Mouse (Mus musculus) kidney, embryonic 16.5 days (tissue): ENCODE data around the gene Galntl6. TPM values are rescaled to one million over a fixed set of nuclear protein-coding genes. Genes with fewer than 3 reads are reported as not detected.

Source experiments
- ATAC-seq: fragments of 200-750 bp; cut with Nextera tagmentation; 2 replicates; pipeline ENCODE4 v1.8.0; 2017; ENCODE audit warnings: moderate TSS enrichment; ENCODE audit not compliant: low FRiP score, low TSS enrichment
- H3K27ac ChIP-seq: fragments of 300-500 bp; sonication (generic); 2 replicates; pipeline ENCODE4 v1.5.1; 2014; ENCODE audit warnings: low read length
- H3K27me3 ChIP-seq: fragments of 300-500 bp; sonication (generic); 2 replicates; pipeline ENCODE4 v1.6.1; 2014; ENCODE audit warnings: low read length, control low read depth, mixed read lengths; ENCODE audit not compliant: insufficient read depth
- H3K36me3 ChIP-seq: fragments of 300-500 bp; sonication (generic); 2 replicates; pipeline ENCODE4 v1.6.1; 2014; ENCODE audit warnings: low read length, control low read depth, mixed read lengths; ENCODE audit not compliant: insufficient read depth
- H3K4me1 ChIP-seq: fragments of 300-500 bp; sonication (generic); 2 replicates; pipeline ENCODE4 v1.6.1; 2014; ENCODE audit warnings: low read length, control low read depth, mixed read lengths; ENCODE audit not compliant: insufficient read depth
- H3K4me2 ChIP-seq: fragments of 300-500 bp; sonication (generic); replicated peaks from 2 replicates; pipeline ENCODE4 v1.6.1; 2014; ENCODE audit warnings: low read depth, low read length
- H3K4me3 ChIP-seq: fragments of 300-500 bp; sonication (generic); 2 replicates; pipeline ENCODE4 v1.5.1; 2014; ENCODE audit warnings: mild to moderate bottlenecking, low read length
- H3K9ac ChIP-seq: fragments of 300-500 bp; sonication (generic); replicated peaks from 2 replicates; pipeline ENCODE4 v1.6.1; 2014; ENCODE audit warnings: low read length
- H3K9me3 ChIP-seq: fragments of 300-500 bp; sonication (generic); 2 replicates; pipeline ENCODE4 v1.6.1; 2016; ENCODE audit warnings: low read length, control low read depth
- WGBS: fragments of 180-500 bp; shearing (Covaris S2); extraction: QIAGEN DNeasy Blood & Tissue Kit; methylation state at CpG from one replicate; pipeline ENCODE4 v1.1.7; 2014; 5-methylcytosine and 5-hydroxymethylcytosine counted together
- polyA plus RNA-seq: library from polyadenylated mRNA; unstranded; fragments of >200 nt; fragmentation: Nextera tagmentation; extraction: Ambion mirVana; gene quantifications from 2 replicates; pipeline ENCODE4 v1.2.1, GENCODE M21; 2015

The Galntl6 gene
- polyA plus RNA-seq, 1 experiment from 2014 or later = 1.4 TPM

DNA sequence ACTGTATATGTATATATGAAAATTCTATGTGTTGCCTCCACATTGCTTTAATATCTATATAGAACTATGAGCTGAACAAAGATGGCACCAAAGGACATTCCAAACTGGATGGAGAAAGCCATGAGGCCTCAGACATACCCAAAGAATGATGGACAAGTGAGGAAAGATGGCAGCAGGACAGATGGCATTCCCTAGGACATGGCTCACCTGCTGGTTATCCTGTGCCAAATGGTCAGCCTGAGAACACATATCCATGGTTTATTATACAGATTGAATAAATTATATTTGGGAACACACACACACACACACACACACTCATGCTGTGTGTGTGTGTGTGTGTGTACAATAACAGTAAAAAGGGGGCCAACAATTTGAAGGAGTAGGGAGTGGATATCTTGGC lies 1063.4 kb downstream of the Galntl6 start:
- Histone ChIP-seq H3K4me2 (no peak overlapping the region), H3K4me1 (no peaks in the 10 kb centered on the region), H3K27ac (no peak overlapping the region), H3K4me3 (no peak overlapping the region), H3K27me3 (no peaks in the 10 kb centered on the region), H3K36me3 (no peaks in the 10 kb centered on the region), H3K9ac (no peak overlapping the region), H3K9me3 (no peaks in the 10 kb centered on the region)
- no peak for ATAC-seq

DNA sequence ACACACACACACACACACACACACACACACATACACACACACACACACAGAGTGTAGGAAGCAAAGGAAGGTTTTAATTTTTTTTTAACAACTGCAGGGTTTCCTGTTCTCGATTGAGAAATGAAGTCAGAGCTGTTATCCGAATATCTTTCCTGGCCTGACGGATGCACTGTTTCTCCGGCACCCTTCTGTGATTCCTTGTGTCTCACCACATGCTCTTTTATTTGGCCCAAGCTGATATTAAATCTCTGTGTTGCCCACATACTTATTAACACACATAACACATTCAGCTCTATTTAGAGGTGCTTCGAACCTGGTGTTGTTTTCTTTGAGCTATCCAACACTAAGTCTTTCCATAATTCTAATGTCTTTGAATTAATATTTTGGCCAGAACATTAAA lies 1069.0 kb downstream of the Galntl6 start:
- Histone ChIP-seq H3K4me3 (no peak overlapping the region), H3K9me3 (no peaks in the 10 kb centered on the region), H3K27ac (no peak overlapping the region), H3K36me3 (no peaks in the 10 kb centered on the region), H3K4me2 (no peak overlapping the region), H3K4me1 (no peaks in the 10 kb centered on the region), H3K27me3 (no peaks in the 10 kb centered on the region), H3K9ac (no peak overlapping the region)
- no peak for ATAC-seq
- 78% methylated on average over 5 of the region's 5 CpGs for WGBS

DNA sequence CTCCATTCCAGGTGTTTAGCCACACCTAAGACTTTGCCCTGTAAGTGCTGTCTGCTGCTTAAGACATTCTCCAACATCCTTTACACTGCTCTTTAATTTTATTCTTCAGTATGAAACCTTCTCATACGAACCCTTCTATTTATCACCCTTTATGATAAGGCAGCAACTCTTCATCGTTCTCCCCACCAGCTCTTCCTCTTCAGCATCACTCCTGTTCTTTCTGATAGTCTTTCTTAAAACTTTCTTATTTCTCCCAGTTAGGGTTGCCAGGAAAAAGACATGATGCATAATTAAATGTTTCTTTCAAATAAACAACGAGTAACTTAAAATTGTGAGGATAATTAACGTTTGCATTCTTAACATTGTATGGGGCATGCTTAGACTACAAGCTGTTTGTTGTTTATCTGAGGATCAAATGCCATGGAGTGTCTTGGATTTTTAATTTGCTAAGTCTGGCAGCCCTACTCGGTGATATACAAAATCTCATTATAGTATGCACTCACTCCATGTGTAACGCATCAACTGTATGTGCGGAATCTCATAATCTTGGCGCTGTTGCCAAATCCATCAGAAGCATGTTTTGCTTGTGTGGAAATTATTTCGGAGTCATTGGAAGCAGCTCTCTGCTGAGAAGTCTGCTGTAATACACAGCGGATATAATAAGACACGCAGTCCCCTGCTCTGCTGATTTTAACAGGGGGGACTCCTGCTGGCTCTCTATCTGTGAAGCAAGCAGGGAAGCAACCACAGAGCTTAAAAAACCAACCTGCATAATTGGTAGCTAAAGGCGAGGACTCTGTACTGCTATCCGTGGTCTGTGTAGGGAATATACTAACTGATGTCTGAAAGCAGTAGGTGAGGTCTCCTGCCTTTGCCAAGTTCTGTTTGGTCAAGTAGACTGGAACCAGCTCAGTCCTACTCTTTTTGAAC lies 1069.7 kb downstream of the Galntl6 start:
- no peaks in the 10 kb centered on the region for H3K9me3 ChIP-seq
- H3K9ac ChIP-seq = no peak overlapping the region
- no peak overlapping the region for H3K4me2 ChIP-seq
- WGBS = 76% methylated on average over 13 of the region's 13 CpGs
- no peak overlapping the region for H3K4me3 ChIP-seq
- ATAC-seq = no peak
- H3K27me3 ChIP-seq = no peaks in the 10 kb centered on the region
- no peaks in the 10 kb centered on the region for H3K4me1 ChIP-seq
- H3K36me3 ChIP-seq = no peaks in the 10 kb centered on the region
- no peak overlapping the region for H3K27ac ChIP-seq

DNA sequence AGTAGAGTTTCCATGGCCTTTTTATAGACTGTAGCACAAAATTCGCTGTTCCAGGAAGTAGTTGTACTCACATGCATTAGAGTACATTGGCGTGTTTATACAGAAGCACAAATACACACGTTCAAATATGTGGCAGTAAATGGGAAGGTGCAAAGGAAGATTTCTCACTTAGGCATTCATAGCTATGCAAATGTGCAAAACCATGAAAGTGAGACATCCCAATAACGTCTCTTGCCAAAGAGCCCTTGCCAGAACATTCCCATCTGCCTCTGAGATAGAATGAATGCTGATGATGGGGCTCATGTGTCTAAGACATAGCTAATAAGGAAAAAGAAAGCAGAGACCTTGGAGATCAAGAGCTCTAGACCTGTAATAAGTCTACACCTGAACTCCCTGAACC lies 1071.0 kb downstream of the Galntl6 start:
- Histone ChIP-seq H3K4me1 (no peaks in the 10 kb centered on the region), H3K9me3 (no peaks in the 10 kb centered on the region), H3K36me3 (no peaks in the 10 kb centered on the region), H3K4me3 (no peak overlapping the region), H3K9ac (no peak overlapping the region), H3K27me3 (no peaks in the 10 kb centered on the region), H3K4me2 (no peak overlapping the region), H3K27ac (no peak overlapping the region)
- ATAC-seq = no peak
- WGBS = 83% methylated on average over 4 of the region's 4 CpGs

DNA sequence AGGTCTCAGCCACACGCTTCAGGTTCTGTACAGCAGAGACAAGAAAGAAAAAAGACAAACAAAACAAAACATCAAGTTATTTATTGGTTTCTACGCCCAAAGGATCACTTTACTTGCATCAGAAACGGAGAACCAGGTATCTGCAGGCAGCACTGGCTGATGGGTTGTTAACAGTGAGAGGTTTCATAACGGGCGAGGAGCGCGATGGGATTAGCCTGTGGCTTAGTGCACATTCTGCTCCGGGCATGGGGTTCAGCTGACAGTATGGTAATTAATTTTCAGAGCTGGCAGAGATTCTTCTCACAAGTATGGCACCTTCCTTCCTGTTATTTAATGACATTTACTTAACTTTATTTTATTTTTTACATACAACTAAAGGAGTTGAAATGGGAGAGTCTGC lies 1075.1 kb downstream of the Galntl6 start:
- 53% methylated on average over 8 of the region's 8 CpGs for WGBS
- H3K4me1 ChIP-seq = no peaks in the 10 kb centered on the region
- ATAC-seq = no peak
- no peak overlapping the region for H3K4me3 ChIP-seq
- H3K36me3 ChIP-seq = no peaks in the 10 kb centered on the region
- H3K27me3 ChIP-seq = no peaks in the 10 kb centered on the region
- H3K4me2 ChIP-seq = no peak overlapping the region
- no peak overlapping the region for H3K9ac ChIP-seq
- H3K27ac ChIP-seq = no peak overlapping the region
- no peaks in the 10 kb centered on the region for H3K9me3 ChIP-seq

DNA sequence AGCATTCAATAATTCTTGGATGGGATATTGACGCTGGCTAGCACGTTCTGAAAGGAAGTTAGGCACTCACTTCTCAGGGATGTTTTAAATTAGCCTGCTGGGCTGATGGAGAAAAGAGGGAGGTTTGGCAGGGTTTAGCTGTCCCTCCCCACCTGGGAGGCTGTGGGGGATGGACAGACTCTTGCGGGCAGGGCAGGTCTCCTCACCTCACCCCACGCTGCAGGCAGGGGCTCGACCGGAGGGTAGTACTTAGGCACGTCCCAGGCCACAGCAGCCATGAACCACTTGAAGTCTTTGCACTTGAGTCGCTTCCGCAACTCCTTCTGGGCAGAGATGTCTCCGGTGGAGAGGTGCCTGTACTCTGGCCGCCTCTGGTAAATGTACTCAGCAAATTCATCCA lies 1075.5 kb downstream of the Galntl6 start:
- no peaks in the 10 kb centered on the region for H3K36me3 ChIP-seq
- H3K9me3 ChIP-seq = no peaks in the 10 kb centered on the region
- no peak for ATAC-seq
- H3K27ac ChIP-seq = no peak overlapping the region
- WGBS = 60% methylated on average over 11 of the region's 11 CpGs
- H3K4me3 ChIP-seq = no peak overlapping the region
- H3K4me1 ChIP-seq = no peaks in the 10 kb centered on the region
- H3K9ac ChIP-seq = no peak overlapping the region
- no peaks in the 10 kb centered on the region for H3K27me3 ChIP-seq
- H3K4me2 ChIP-seq = no peak overlapping the region

DNA sequence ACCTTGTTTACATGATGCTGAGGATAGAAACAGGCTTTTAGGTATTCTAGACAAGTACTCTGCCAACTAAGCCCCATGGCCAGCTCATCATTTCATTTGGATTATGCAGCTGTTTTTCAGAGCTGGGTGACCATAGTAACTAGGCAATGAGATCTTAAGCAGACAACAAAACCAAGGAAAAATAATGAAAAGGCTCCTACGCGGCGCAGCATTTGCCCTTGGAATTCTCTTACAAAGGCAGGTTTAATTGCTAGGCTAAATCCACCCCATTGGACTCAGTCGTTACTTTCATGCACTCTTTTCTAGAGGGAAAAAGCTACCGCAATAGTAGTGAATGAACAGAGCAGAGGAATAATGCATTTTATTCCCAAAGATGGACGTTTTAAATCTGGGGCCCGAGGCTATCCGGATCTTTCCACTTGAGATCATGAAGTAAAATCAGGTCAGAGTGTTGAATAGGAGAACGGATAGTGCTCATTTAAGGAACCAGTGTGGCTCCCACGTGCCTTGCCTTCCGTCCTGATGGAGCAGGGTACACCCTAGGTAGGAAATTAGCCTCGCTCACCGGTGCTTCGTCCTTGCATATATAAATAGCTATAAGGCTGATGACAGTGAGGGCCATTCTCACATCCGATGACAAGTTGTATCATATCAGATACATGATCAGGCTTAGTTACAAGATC lies 1076.1 kb downstream of the Galntl6 start:
- WGBS = 88% methylated on average over 15 of the region's 15 CpGs

DNA sequence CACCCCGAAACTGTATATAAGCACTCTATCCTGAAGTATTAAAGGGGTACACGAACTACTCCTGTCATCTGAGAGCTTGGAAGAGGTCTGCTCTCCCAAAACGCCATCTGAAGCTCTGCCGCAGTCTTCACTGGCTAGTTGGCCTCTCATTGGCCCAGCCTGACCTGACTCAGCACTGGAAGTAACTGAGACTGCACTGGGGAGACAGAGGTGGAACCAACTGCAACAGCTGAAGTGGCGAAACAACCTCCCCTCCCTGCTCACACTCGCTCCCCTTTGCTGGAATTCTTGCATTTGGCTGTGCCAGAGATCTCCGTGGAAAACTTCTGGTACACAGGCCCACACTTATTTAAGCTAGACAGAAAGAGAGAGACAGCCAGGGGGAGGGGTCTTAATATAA lies 1089.3 kb downstream of the Galntl6 start:
- 62% methylated on average over 7 of the region's 7 CpGs for WGBS
- no peaks in the 10 kb centered on the region for H3K4me1 ChIP-seq
- H3K27me3 ChIP-seq = no peaks in the 10 kb centered on the region
- ATAC-seq = no peak
- no peaks in the 10 kb centered on the region for H3K36me3 ChIP-seq
- H3K27ac ChIP-seq = no peak overlapping the region
- no peak overlapping the region for H3K9ac ChIP-seq
- H3K9me3 ChIP-seq = no peaks in the 10 kb centered on the region
- H3K4me2 ChIP-seq = no peak overlapping the region
- no peak overlapping the region for H3K4me3 ChIP-seq

More for the DNA sequence above, 1076.1 kb downstream of the Galntl6 start:
- H3K9ac ChIP-seq = no peak overlapping the region
- no peaks in the 10 kb centered on the region for H3K9me3 ChIP-seq
- H3K4me1 ChIP-seq = no peaks in the 10 kb centered on the region
- H3K4me3 ChIP-seq = no peak overlapping the region
- no peak overlapping the region for H3K4me2 ChIP-seq
- H3K36me3 ChIP-seq = no peaks in the 10 kb centered on the region
- H3K27me3 ChIP-seq = no peaks in the 10 kb centered on the region
- no peak overlapping the region for H3K27ac ChIP-seq
- ATAC-seq = no peak

DNA sequence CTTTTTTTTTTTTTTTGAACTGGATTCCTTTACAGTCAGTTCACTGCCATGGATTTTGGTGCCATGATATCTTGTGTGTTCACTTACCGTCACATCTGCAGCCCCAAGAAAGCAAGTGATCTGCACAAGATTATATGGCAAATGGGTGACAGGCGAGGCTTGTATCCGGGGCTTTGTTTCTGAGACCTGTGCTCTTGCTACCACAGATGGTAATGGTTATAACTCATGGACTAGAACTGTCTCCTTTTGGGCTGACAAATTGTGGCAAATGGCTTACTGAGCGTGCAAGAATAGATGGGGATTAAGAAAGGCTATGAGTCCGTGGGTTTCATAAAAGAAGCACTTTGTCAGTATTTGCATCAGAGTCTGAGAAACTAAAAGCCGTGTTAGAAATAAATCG lies 1096.4 kb downstream of the Galntl6 start:
- no peaks in the 10 kb centered on the region for H3K9me3 ChIP-seq
- WGBS = 64% methylated on average over 7 of the region's 7 CpGs
- H3K4me2 ChIP-seq = no peak overlapping the region
- ATAC-seq = no peak
- no peaks in the 10 kb centered on the region for H3K36me3 ChIP-seq
- H3K9ac ChIP-seq = no peak overlapping the region
- H3K27me3 ChIP-seq = no peaks in the 10 kb centered on the region
- no peak overlapping the region for H3K4me3 ChIP-seq
- H3K4me1 ChIP-seq = no peaks in the 10 kb centered on the region
- no peak overlapping the region for H3K27ac ChIP-seq

DNA sequence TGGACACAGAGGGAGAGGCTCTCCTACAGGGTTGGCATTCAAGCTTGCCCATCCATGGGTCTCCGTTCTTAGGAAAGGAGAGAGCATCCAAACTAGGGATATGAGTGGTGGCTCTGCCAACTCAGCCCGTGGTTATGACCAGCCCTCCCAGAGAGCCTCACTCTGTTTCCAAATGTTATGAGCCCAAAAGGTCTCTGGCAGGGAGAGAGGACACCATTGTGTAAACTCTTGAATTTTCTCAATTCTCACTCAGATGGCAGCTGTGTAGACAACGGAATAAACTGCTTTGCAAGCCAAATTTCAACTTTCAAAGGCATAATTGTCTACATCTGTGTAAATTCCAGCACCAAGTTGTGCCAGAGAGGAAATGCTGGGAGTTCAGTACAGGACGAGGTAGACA lies 1105.4 kb downstream of the Galntl6 start:
- WGBS = 66% methylated on average over 4 of the region's 4 CpGs
- Histone ChIP-seq H3K9ac (no peak overlapping the region), H3K4me2 (no peak overlapping the region), H3K36me3 (no peaks in the 10 kb centered on the region), H3K4me1 (no peaks in the 10 kb centered on the region), H3K9me3 (no peaks in the 10 kb centered on the region), H3K27ac (no peak overlapping the region), H3K4me3 (no peak overlapping the region), H3K27me3 (no peaks in the 10 kb centered on the region)
- no peak for ATAC-seq
